Mouse (Mus musculus) lung, adult 2 months (tissue): ENCODE data around the gene Fat3.

Source experiments
- CTCF ChIP-seq: fragments of 200-500 bp; IDR thresholded peaks from 2 replicates; pipeline ENCODE4 v1.5.1; 2011; ENCODE audit warnings: mild to moderate bottlenecking, low read length, control low read depth; ENCODE audit not compliant: insufficient read depth
- POLR2A ChIP-seq: fragments of 200-500 bp; IDR thresholded peaks from 2 replicates; pipeline ENCODE4 v1.6.1; 2011; ENCODE audit warnings: low read depth, mild to moderate bottlenecking, control low read depth, low read length, borderline replicate concordance; ENCODE audit errors: extremely low read depth

- TF ChIP-seq CTCF (no peak), POLR2A (no peak)
These were observed 553.0 kb downstream of the Fat3 start for GRCm38 (mm10) chr9:15948086-15948485.
